Mouse (Mus musculus) testis, adult 2 months (tissue): Measurements from ENCODE around the gene U2af1l4.

Experiments used
- CTCF ChIP-seq: fragments of 200-500 bp; IDR thresholded peaks from 2 replicates; pipeline ENCODE4 v1.5.1; 2012; ENCODE audit warnings: low read depth, mild to moderate bottlenecking, inconsistent platforms, low read length, moderate library complexity; ENCODE audit not compliant: control insufficient read depth, insufficient read depth, insufficient replicate concordance
- POLR2A ChIP-seq: fragments of 200-500 bp; IDR thresholded peaks from 2 replicates; pipeline ENCODE4 v1.6.1; 2012; ENCODE audit warnings: low read depth, mild to moderate bottlenecking, inconsistent platforms, low read length, moderate library complexity; ENCODE audit not compliant: control insufficient read depth

DNA sequence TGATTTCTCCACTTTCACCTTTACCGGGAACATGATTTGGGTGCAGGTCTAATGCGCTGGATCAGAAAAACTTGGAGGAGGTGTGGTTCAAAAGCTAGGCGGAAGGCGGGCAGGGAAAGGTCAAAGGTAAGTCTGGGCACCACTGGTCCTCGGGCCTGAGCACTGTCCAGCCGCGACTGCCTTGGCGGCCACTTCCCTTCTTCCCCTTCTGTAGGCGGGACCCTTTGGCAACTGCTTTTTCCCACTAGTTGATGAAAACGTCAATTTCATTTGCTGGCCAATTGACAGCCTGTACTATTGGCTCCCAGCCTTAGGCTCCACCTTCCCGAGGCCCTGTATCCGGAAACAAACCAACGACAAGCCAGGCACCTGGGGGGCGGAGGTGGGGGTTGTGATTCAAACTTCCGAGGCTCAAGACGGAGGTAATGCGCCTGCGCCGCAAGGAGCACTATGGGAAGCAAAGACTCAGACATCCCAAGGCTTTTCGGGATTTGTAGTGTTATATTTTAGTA lies 3.6 kb upstream of the U2af1l4 start, which contains the start of gene Lin37:
- TF ChIP-seq CTCF (no peak), POLR2A (peak; percentile 61; the same call in 1 of the 2 replicates)
